Mouse (Mus musculus) Patski (cell line): ENCODE measurements at regions not wholly inside any gene's neighbourhood (a gene's known extent, or its start where the extent isn't known, plus 50 kb on each side); places are given as distances from the start of the nearest gene placed in this dataset.
"Not testable (repeated sequence)": the region's sequence is repeated elsewhere in the genome, so short reads cannot be mapped to it uniquely, and the experiment has no call there.

Source experiments
- ATAC-seq: fragments of 100-300 bp; one replicate; pipeline ENCODE4 v1.8.0; 2021
- CTCF ChIA-PET: fragments of 350-600 bp; sonication (Branson Sonifier 250); formaldehyde crosslinking; loops from one replicate; lab custom pipeline; 2022; ENCODE audit warnings: inconsistent platforms; lab: Charles Lee
- POLR2A ChIA-PET: fragments of 350-600 bp; sonication (Branson Sonifier 250); formaldehyde crosslinking; loops from one replicate; lab custom pipeline; 2022; ENCODE audit warnings: antibody characterized with exemption, inconsistent platforms; lab: Charles Lee
- DNase-seq: peaks from one replicate; pipeline ENCODE4 v3.0.0-alpha.2; 2011; ENCODE audit warnings: low read depth, low spot score
- H3K27me3 ChIP-seq: fragments of 371-371 bp; one replicate; pipeline ENCODE4 v1.5.1; 2021
- CTCF ChIP-seq: fragments of 100-300 bp; IDR thresholded peaks from one replicate; pipeline ENCODE4 v1.5.1; 2021
- in situ Hi-C: fragments of 300-500 bp; cut with MboI; formaldehyde crosslinking; loops from 3 replicates; pipeline ENCODE4 v1.11.1; 2018; ENCODE audit warnings: low pct_unique_long_range_greater_than_20kb, mixed read lengths

GRCm38 (mm10) chr2:55182416-55182815 lies 253.4 kb upstream of the Kcnj3 start:
- CTCF ChIA-PET = interaction anchor here (0.8 kb wide), 1 partner anchor 26 kb away, joined by 3 read pairs; no protein-coding TSS in a partner anchor
- in situ Hi-C loops = no loop called here
- POLR2A ChIA-PET = no interaction called here
- no peak for ATAC-seq
- H3K27me3 ChIP-seq = no peaks in the 10 kb centered on the region
- DNase-seq = no peak
- TF ChIP-seq CTCF = no peak

GRCm38 (mm10) chr2:55206891-55207290 lies 228.9 kb upstream of the Kcnj3 start:
- DNase-seq (no peak), ATAC-seq (no peak)
- H3K27me3 ChIP-seq = no peaks in the 10 kb centered on the region
- POLR2A ChIA-PET = no interaction called here
- in situ Hi-C loops = no loop called here
- CTCF ChIA-PET = no interaction called here
- TF ChIP-seq CTCF = no peak

GRCm38 (mm10) chr2:55208620-55209019 lies 227.2 kb upstream of the Kcnj3 start:
- DNase-seq (no peak), ATAC-seq (no peak)
- TF ChIP-seq CTCF = no peak
- CTCF ChIA-PET = interaction anchor here (1.6 kb wide), 1 partner anchor 26 kb away, joined by 3 read pairs; no protein-coding TSS in a partner anchor
- POLR2A ChIA-PET = no interaction called here
- in situ Hi-C loops = no loop called here
- no peaks in the 10 kb centered on the region for H3K27me3 ChIP-seq

- in situ Hi-C loops = no loop called here
- ATAC-seq (no peak), DNase-seq (no peak)
- ChIA-PET POLR2A (no interaction called here), CTCF (interaction anchor here (1.6 kb wide), 1 partner anchor 27 kb away, joined by 3 read pairs; no protein-coding TSS in a partner anchor)
- TF ChIP-seq CTCF = no peak
- no peaks in the 10 kb centered on the region for H3K27me3 ChIP-seq
These were observed 225.9 kb upstream of the Kcnj3 start for GRCm38 (mm10) chr2:55209848-55210390.

GRCm38 (mm10) chr2:55211281-55211680 lies 224.5 kb upstream of the Kcnj3 start:
- no peak for ATAC-seq
- TF ChIP-seq CTCF = no peak
- DNase-seq = no peak
- H3K27me3 ChIP-seq = no peaks in the 10 kb centered on the region
- ChIA-PET POLR2A (no interaction called here), CTCF (no interaction called here)
- in situ Hi-C loops = no loop called here

GRCm38 (mm10) chr2:55222046-55222445 lies 213.7 kb upstream of the Kcnj3 start:
- in situ Hi-C loops = no loop called here
- CTCF ChIA-PET = no interaction called here
- POLR2A ChIA-PET = no interaction called here
- ATAC-seq = no peak
- H3K27me3 ChIP-seq = no peaks in the 10 kb centered on the region
- no peak for DNase-seq
- TF ChIP-seq CTCF = no peak

GRCm38 (mm10) chr2:55222741-55223140 lies 213.0 kb upstream of the Kcnj3 start:
- H3K27me3 ChIP-seq, DNase-seq, ATAC-seq, CTCF ChIA-PET, in situ Hi-C loops, POLR2A ChIA-PET: not testable (repeated sequence)

GRCm38 (mm10) chr2:55228131-55228797 lies 207.5 kb upstream of the Kcnj3 start:
- DNase-seq (no peak), ATAC-seq (no peak)
- TF ChIP-seq CTCF = no peak
- in situ Hi-C loops = no loop called here
- CTCF ChIA-PET = no interaction called here
- H3K27me3 ChIP-seq = no peaks in the 10 kb centered on the region
- POLR2A ChIA-PET = no interaction called here

- CTCF ChIA-PET = no interaction called here
- no peak for TF ChIP-seq CTCF
- no peak for DNase-seq
- POLR2A ChIA-PET = no interaction called here
- H3K27me3 ChIP-seq = no peaks in the 10 kb centered on the region
- in situ Hi-C loops = no loop called here
- ATAC-seq = no peak
These were observed 203.9 kb upstream of the Kcnj3 start for GRCm38 (mm10) chr2:55231841-55232240.

GRCm38 (mm10) chr2:55253134-55253533 lies 182.6 kb upstream of the Kcnj3 start:
- no peak for TF ChIP-seq CTCF
- no peak for ATAC-seq
- POLR2A ChIA-PET = no interaction called here
- no peak for DNase-seq
- in situ Hi-C loops = no loop called here
- no peaks in the 10 kb centered on the region for H3K27me3 ChIP-seq
- CTCF ChIA-PET = no interaction called here

- TF ChIP-seq CTCF = no peak
- ChIA-PET POLR2A (no interaction called here), CTCF (no interaction called here)
- DNase-seq (no peak), ATAC-seq (no peak)
- no peaks in the 10 kb centered on the region for H3K27me3 ChIP-seq
- in situ Hi-C loops = no loop called here
These were observed 173.0 kb upstream of the Kcnj3 start for GRCm38 (mm10) chr2:55262721-55263278.
